Mouse (Mus musculus) heart, embryonic 12.5 days (tissue): ENCODE measurements around the gene Rbm15. TPM values are rescaled to one million over a fixed set of nuclear protein-coding genes. Genes with fewer than 3 reads are reported as not detected.

ENCODE experiments used
- ATAC-seq: fragments of 200-750 bp; cut with Nextera tagmentation; 2 replicates; pipeline ENCODE4 v1.8.0; 2017; ENCODE audit warnings: moderate TSS enrichment, moderate library complexity; ENCODE audit not compliant: insufficient number of reproducible peaks, low FRiP score
- H3K27ac ChIP-seq: fragments of 300-500 bp; sonication (generic); 2 replicates; pipeline ENCODE4 v1.5.1; 2016; ENCODE audit warnings: mild to moderate bottlenecking, moderate library complexity; ENCODE audit not compliant: poor library complexity, severe bottlenecking
- H3K27me3 ChIP-seq: fragments of 300-500 bp; sonication (generic); replicated peaks from 2 replicates; pipeline ENCODE4 v1.6.1; 2016; ENCODE audit warnings: mild to moderate bottlenecking, moderate library complexity
- H3K36me3 ChIP-seq: fragments of 300-500 bp; sonication (generic); 2 replicates; pipeline ENCODE4 v1.6.1; 2016; ENCODE audit warnings: mild to moderate bottlenecking, moderate library complexity
- H3K4me1 ChIP-seq: fragments of 300-500 bp; sonication (generic); replicated peaks from 2 replicates; pipeline ENCODE4 v1.6.1; 2016; ENCODE audit warnings: mild to moderate bottlenecking
- H3K4me2 ChIP-seq: fragments of 300-500 bp; sonication (generic); 2 replicates; pipeline ENCODE4 v1.6.1; 2016; ENCODE audit warnings: mild to moderate bottlenecking, moderate library complexity
- H3K4me3 ChIP-seq: fragments of 300-500 bp; sonication (generic); 2 replicates; pipeline ENCODE4 v1.5.1; 2016; ENCODE audit warnings: mild to moderate bottlenecking
- H3K9ac ChIP-seq: fragments of 300-500 bp; sonication (generic); 2 replicates; pipeline ENCODE4 v1.6.1; 2016; ENCODE audit warnings: mild to moderate bottlenecking, moderate library complexity
- H3K9me3 ChIP-seq: fragments of 300-500 bp; sonication (generic); replicated peaks from 2 replicates; pipeline ENCODE4 v1.6.1; 2016; ENCODE audit warnings: mild to moderate bottlenecking, moderate library complexity
- WGBS: fragments of 180-500 bp; shearing (Covaris S2); methylation state at CpG from one replicate; pipeline ENCODE4 v1.1.7; 2016; 5-methylcytosine and 5-hydroxymethylcytosine counted together
- polyA plus RNA-seq: library from polyadenylated mRNA; unstranded; fragments of >200 nt; fragmentation: Nextera tagmentation; extraction: Ambion mirVana; gene quantifications from 2 replicates; pipeline ENCODE4 v1.2.1, GENCODE M21; 2016

Gene Rbm15
- polyA plus RNA-seq, 1 experiment from 2014 or later: 12.8 TPM

DNA sequence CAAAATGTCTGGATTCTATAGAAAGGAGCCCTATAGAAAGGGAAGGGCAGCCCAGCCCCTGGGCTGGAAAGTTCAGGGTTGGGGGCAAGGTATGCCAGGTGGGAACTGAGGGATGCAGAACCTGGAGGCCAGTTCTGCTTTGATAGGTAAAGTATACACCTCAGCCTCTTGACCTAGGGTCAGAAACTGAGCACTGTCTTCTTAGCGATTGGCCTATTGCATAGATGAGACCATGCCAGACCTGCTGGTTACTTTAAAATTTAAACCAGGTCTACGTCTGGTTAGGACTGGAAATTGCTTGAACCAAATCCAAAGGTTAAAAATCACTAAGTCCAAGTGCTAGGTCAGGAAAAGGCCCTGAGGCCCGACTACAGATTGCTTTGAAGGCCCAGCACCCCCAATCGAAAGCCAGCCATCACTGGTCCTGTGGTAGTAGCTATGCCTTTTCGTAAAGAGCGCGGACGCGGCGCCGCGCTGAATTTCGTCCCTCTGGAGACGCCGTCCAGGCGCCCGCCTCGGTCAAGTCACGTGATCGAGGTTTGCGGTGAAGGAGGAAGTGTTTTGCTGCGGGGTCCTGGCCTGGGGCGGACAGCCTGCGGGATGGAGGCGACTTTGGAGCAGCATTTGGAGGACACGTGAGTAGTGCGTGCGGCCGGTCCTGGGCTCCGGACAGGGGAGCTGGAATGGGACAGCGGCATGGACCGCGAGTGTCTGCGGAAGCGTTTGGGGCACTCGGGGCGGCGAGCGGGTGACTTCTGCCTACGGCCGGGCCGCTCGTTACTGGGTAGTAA, 54.8 kb downstream of the Rbm15 start, which contains the start of gene Lamtor5:
Gene Lamtor5 (plus strand): TSS at position 380 of the 791 bp plus-strand sequence.
- Histone ChIP-seq H3K27me3 (peaks cover 8% of the 10 kb centered on the region), H3K4me2 (peak within 1 kb of the TSS; percentile 79), H3K4me3 (peak within 1 kb of the TSS; percentile 78), H3K27ac (no peak within 1 kb of the TSS), H3K4me1 (peaks cover 13% of the 10 kb centered on the region), H3K36me3 (peaks cover 12% of the 10 kb centered on the region), H3K9ac (peak within 1 kb of the TSS; percentile 81), H3K9me3 (no peaks in the 10 kb centered on the region)
- ATAC-seq: peak; percentile 89
- WGBS: 3% methylated on average over 43 of the region's 43 CpGs

DNA sequence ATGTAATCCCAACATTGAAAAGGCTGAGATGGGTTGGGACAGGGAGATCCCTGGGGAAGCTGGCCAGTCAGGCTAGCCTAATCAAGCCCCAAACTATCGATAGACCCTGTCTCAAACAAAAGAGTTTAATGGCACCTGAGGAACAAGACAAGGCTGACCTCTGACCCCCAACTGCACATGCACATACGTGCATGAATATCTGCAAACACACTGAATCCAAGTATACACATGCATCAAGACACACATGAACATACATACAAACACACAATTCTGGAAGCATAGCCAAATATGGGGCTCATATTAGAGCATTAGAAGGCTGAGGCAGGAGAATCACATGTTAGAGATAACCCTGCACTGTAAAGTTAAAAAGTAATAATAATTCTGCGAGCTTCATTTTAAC, 56.8 kb downstream of the Rbm15 start:
- Histone ChIP-seq H3K27me3 (peaks cover 8% of the 10 kb centered on the region), H3K36me3 (no peaks in the 10 kb centered on the region), H3K4me2 (no peak overlapping the region), H3K4me3 (no peak overlapping the region), H3K9me3 (no peaks in the 10 kb centered on the region), H3K4me1 (peaks cover 13% of the 10 kb centered on the region), H3K27ac (no peak overlapping the region), H3K9ac (no peak overlapping the region)
- WGBS: 76% methylated on average over 3 of the region's 3 CpGs
- no peak for ATAC-seq

DNA sequence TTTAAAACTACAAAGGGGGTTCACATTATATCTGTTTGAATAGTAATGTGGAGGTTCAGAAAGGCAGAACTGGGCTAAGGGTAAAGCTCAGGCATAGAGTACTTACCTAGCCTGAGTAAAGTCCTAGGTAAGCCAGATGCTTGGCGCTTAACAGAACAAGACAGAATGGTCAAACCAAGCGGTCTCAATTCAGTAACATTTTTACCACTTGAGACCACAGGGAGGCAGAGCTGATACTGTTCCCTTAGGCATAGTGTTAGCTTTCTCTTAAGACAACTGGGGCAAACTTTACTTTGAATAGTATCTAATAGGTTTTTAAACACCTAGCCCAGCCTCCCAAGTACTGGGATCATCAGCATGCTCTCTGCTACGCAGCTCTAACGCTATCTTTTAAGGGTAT, 57.5 kb downstream of the Rbm15 start:
- H3K27ac ChIP-seq: no peak overlapping the region
- H3K4me3 ChIP-seq: no peak overlapping the region
- H3K36me3 ChIP-seq: no peaks in the 10 kb centered on the region
- no peak overlapping the region for H3K4me2 ChIP-seq
- H3K27me3 ChIP-seq: peaks cover 8% of the 10 kb centered on the region
- 43% methylated on average over 4 of the region's 4 CpGs for WGBS
- H3K4me1 ChIP-seq: peaks cover 13% of the 10 kb centered on the region
- H3K9ac ChIP-seq: no peak overlapping the region
- no peaks in the 10 kb centered on the region for H3K9me3 ChIP-seq
- ATAC-seq: no peak

Other genes starting within 250 kb of the Rbm15 start
- gene Kcna2, start 232.5 kb downstream of the Rbm15 start, polyA plus RNA-seq: 0.03 TPM in 1 of 2 replicates, not detected in the other
- gene Kcna10, start 150.6 kb downstream of the Rbm15 start, polyA plus RNA-seq: not detected in 2 replicates
- gene Cym, start 111.9 kb downstream of the Rbm15 start, polyA plus RNA-seq: 0.18 TPM in 1 of 2 replicates, not detected in the other
- not detected in 2 replicates for gene A630076J17Rik, start 103.1 kb downstream of the Rbm15 start, polyA plus RNA-seq
- gene Prok1, start 94.0 kb downstream of the Rbm15 start, polyA plus RNA-seq: not detected in 2 replicates
- 129 and 137 TPM in 2 replicates for gene Lamtor5, start 54.8 kb downstream of the Rbm15 start, polyA plus RNA-seq
- gene Slc16a4, start 42.4 kb downstream of the Rbm15 start, polyA plus RNA-seq: 2.6 TPM in 2 replicates
- 0.12 and 0.15 TPM in 2 replicates for gene Kcnc4, start 125.9 kb upstream of the Rbm15 start, polyA plus RNA-seq
- gene Slc6a17, start 184.3 kb upstream of the Rbm15 start, polyA plus RNA-seq: 3.9 and 4.6 TPM in 2 replicates
- gene Ubl4b, start 221.4 kb upstream of the Rbm15 start, polyA plus RNA-seq: not detected in 2 replicates